Mouse (Mus musculus): ENCODE data around the gene Trpm4. TPM values are rescaled to one million over a fixed set of nuclear protein-coding genes. Genes with fewer than 3 reads are reported as not detected.
A peak's percentile ranks its signal among the peaks of the same experiment; 100 is the strongest.

Gene Trpm4
- polyA plus RNA-seq, 1 experiment: 18.2 TPM

- TF ChIP-seq POLR2A (IDR thresholded peaks at IDR 0.05; ENCODE audit: low read depth, low read length) (no peak), CTCF (conservative IDR thresholded peaks at IDR 0.05; ENCODE audit: insufficient read depth, insufficient read length, low read depth, low read length) (no peak)
- Histone ChIP-seq H3K36me3 (ENCODE audit: control insufficient read depth, insufficient read depth, low read length) (no peaks in the 10 kb centered on the region), H3K27ac (ENCODE audit: insufficient read depth, low read depth, low read length) (no peak overlapping the region), H3K4me3 (ENCODE audit: insufficient read depth, low read depth, low read length) (no peak overlapping the region), H3K27me3 (replicated peaks; ENCODE audit: control insufficient read depth, insufficient read depth, low read length) (no peaks in the 10 kb centered on the region), H3K4me1 (ENCODE audit: control insufficient read depth, insufficient read depth, low read length) (peaks cover 8% of the 10 kb centered on the region; the same call in 1 of the 2 replicates)
- 36% methylated on average over 10 of the region's 10 CpGs for whole genome bisulfite sequencing
- DNase-seq: peak; percentile 14
Observed at GRCm38 (mm10) chr7:45312686-45313453, 20.7 kb downstream of the Trpm4 start.

GRCm38 (mm10) chr7:45312023-45312422, 21.6 kb downstream of the Trpm4 start:
- H3K4me1 ChIP-seq (ENCODE audit: control insufficient read depth, insufficient read depth, low read length): peaks cover 8% of the 10 kb centered on the region; the same call in 1 of the 2 replicates
- no peak overlapping the region for H3K27ac ChIP-seq (ENCODE audit: insufficient read depth, low read depth, low read length)
- TF ChIP-seq CTCF (conservative IDR thresholded peaks at IDR 0.05; ENCODE audit: insufficient read depth, insufficient read length, low read depth, low read length) (no peak), POLR2A (IDR thresholded peaks at IDR 0.05; ENCODE audit: low read depth, low read length) (no peak)
- no peaks in the 10 kb centered on the region for H3K36me3 ChIP-seq (ENCODE audit: control insufficient read depth, insufficient read depth, low read length)
- no peak overlapping the region for H3K4me3 ChIP-seq (ENCODE audit: insufficient read depth, low read depth, low read length)
- WGBS: 42% methylated on average over 8 of the region's 8 CpGs
- H3K27me3 ChIP-seq (replicated peaks; ENCODE audit: control insufficient read depth, insufficient read depth, low read length): no peaks in the 10 kb centered on the region
- DNase-seq: peak; percentile 27

- H3K4me1 ChIP-seq (ENCODE audit: control insufficient read depth, insufficient read depth, low read length): no peaks in the 10 kb centered on the region
- no peak overlapping the region for H3K4me3 ChIP-seq (ENCODE audit: insufficient read depth, low read depth, low read length)
- TF ChIP-seq POLR2A (IDR thresholded peaks at IDR 0.05; ENCODE audit: low read depth, low read length) (no peak), CTCF (conservative IDR thresholded peaks at IDR 0.05; ENCODE audit: insufficient read depth, insufficient read length, low read depth, low read length) (peak; percentile 71)
- H3K36me3 ChIP-seq (ENCODE audit: control insufficient read depth, insufficient read depth, low read length): no peaks in the 10 kb centered on the region
- H3K27me3 ChIP-seq (replicated peaks; ENCODE audit: control insufficient read depth, insufficient read depth, low read length): no peaks in the 10 kb centered on the region
- DNase-seq: peak; percentile 55
- no peak overlapping the region for H3K27ac ChIP-seq (ENCODE audit: insufficient read depth, low read depth, low read length)
- 23% methylated on average over 9 of the region's 9 CpGs for WGBS
Observed at GRCm38 (mm10) chr7:45309455-45309854, 24.1 kb downstream of the Trpm4 start.

GRCm38 (mm10) chr7:45308551-45309240, 24.9 kb downstream of the Trpm4 start:
- H3K4me1 ChIP-seq (ENCODE audit: control insufficient read depth, insufficient read depth, low read length): no peaks in the 10 kb centered on the region
- no peaks in the 10 kb centered on the region for H3K36me3 ChIP-seq (ENCODE audit: control insufficient read depth, insufficient read depth, low read length)
- H3K27me3 ChIP-seq (replicated peaks; ENCODE audit: control insufficient read depth, insufficient read depth, low read length): no peaks in the 10 kb centered on the region
- no peak overlapping the region for H3K27ac ChIP-seq (ENCODE audit: insufficient read depth, low read depth, low read length)
- H3K4me3 ChIP-seq (ENCODE audit: insufficient read depth, low read depth, low read length): no peak overlapping the region
- TF ChIP-seq POLR2A (IDR thresholded peaks at IDR 0.05; ENCODE audit: low read depth, low read length): no peak
- TF ChIP-seq CTCF (conservative IDR thresholded peaks at IDR 0.05; ENCODE audit: insufficient read depth, insufficient read length, low read depth, low read length): no peak
- 77% methylated on average over 15 of the region's 15 CpGs for WGBS
- peak; percentile 33 for DNase-seq

- TF ChIP-seq CTCF (conservative IDR thresholded peaks at IDR 0.05; ENCODE audit: insufficient read depth, insufficient read length, low read depth, low read length) (peak; percentile 93), POLR2A (IDR thresholded peaks at IDR 0.05; ENCODE audit: low read depth, low read length) (no peak)
- WGBS: 24% methylated on average over 17 of the region's 17 CpGs
- peak; percentile 70 for DNase-seq
- H3K27ac ChIP-seq (ENCODE audit: insufficient read depth, low read depth, low read length): no peak overlapping the region
- no peaks in the 10 kb centered on the region for H3K36me3 ChIP-seq (ENCODE audit: control insufficient read depth, insufficient read depth, low read length)
- H3K4me1 ChIP-seq (ENCODE audit: control insufficient read depth, insufficient read depth, low read length): no peaks in the 10 kb centered on the region
- H3K4me3 ChIP-seq (ENCODE audit: insufficient read depth, low read depth, low read length): no peak overlapping the region
- no peaks in the 10 kb centered on the region for H3K27me3 ChIP-seq (replicated peaks; ENCODE audit: control insufficient read depth, insufficient read depth, low read length)
Observed at GRCm38 (mm10) chr7:45305275-45305674, 28.3 kb downstream of the Trpm4 start.

- 44% methylated on average over 12 of the region's 13 CpGs for WGBS
- TF ChIP-seq POLR2A (IDR thresholded peaks at IDR 0.05; ENCODE audit: low read depth, low read length): no peak
- Histone ChIP-seq H3K27ac (ENCODE audit: insufficient read depth, low read depth, low read length) (no peak overlapping the region), H3K27me3 (replicated peaks; ENCODE audit: control insufficient read depth, insufficient read depth, low read length) (no peaks in the 10 kb centered on the region), H3K36me3 (ENCODE audit: control insufficient read depth, insufficient read depth, low read length) (no peaks in the 10 kb centered on the region), H3K4me3 (ENCODE audit: insufficient read depth, low read depth, low read length) (no peak overlapping the region), H3K4me1 (ENCODE audit: control insufficient read depth, insufficient read depth, low read length) (no peaks in the 10 kb centered on the region)
- DNase-seq: no peak
Observed at GRCm38 (mm10) chr7:45304869-45305268, 28.7 kb downstream of the Trpm4 start.

- Histone ChIP-seq H3K36me3 (ENCODE audit: control insufficient read depth, insufficient read depth, low read length) (no peaks in the 10 kb centered on the region), H3K4me3 (ENCODE audit: insufficient read depth, low read depth, low read length) (no peak overlapping the region), H3K27me3 (replicated peaks; ENCODE audit: control insufficient read depth, insufficient read depth, low read length) (no peaks in the 10 kb centered on the region), H3K4me1 (ENCODE audit: control insufficient read depth, insufficient read depth, low read length) (no peaks in the 10 kb centered on the region), H3K27ac (ENCODE audit: insufficient read depth, low read depth, low read length) (no peak overlapping the region)
- WGBS: 75% methylated on average over 8 of the region's 8 CpGs
- DNase-seq: no peak
- TF ChIP-seq CTCF (conservative IDR thresholded peaks at IDR 0.05; ENCODE audit: insufficient read depth, insufficient read length, low read depth, low read length): no peak
- no peak for TF ChIP-seq POLR2A (IDR thresholded peaks at IDR 0.05; ENCODE audit: low read depth, low read length)
Observed at GRCm38 (mm10) chr7:45302626-45303025, 31.0 kb downstream of the Trpm4 start.

Data from kidney, adult 2 months (tissue).